Mouse (Mus musculus): Measurements from ENCODE around the gene Gm20388.

DNA sequence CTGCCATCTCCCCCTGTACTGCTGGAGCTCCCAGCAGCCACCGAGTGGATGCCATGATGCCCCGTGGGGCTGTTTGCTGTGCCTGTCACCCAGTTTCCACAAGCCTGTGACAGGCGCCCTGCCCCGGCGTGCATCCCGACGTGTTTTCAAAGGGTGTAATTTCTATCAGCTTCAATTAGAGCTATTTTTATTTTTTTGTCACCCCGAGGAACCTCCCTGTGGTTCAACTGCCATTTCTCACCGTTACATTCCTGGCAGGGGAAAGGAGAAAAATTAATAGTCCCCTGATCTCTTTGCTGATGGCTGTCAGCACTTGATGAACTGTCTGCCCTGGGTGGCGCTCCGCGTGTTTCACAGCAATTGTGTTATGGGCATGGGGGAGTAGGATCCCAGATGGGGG is 432.9 kb downstream of the Gm20388 start:
- TF ChIP-seq CTCF (IDR thresholded peaks at IDR 0.05; ENCODE audit: low read depth, low read length) (no peak), POLR2A (IDR thresholded peaks at IDR 0.05; ENCODE audit: insufficient read depth, low read length) (no peak), EP300 (IDR thresholded peaks at IDR 0.05; ENCODE audit: insufficient read depth, low read depth, low read length) (no peak)

Data from ES-Bruce4 (cell line).